Mouse (Mus musculus) B cell, adult 2 months (primary cell): ENCODE results near the gene Map6.
A peak's percentile ranks its signal among the peaks of the same experiment; 100 is the strongest.

Source experiments
- DNase-seq, 2 experiments: peaks; one replicate each; pipeline ENCODE4 v3.0.0; 2022

The Map6 gene

GRCm38 (mm10) chr7:99267251-99267896 lies at the start of gene Map6:
TSS of gene Map6 (plus strand) at chr7:99267447.
- DNase-seq, result no peak

GRCm38 (mm10) chr7:99224225-99224624 lies 43.0 kb upstream of the Map6 start:
- no peak for DNase-seq

- DNase-seq, result no peak
Measured at GRCm38 (mm10) chr7:99224648-99225190, 42.5 kb upstream of the Map6 start.

GRCm38 (mm10) chr7:99225421-99225820 lies 41.8 kb upstream of the Map6 start:
- no peak for DNase-seq

GRCm38 (mm10) chr7:99226662-99227061 lies 40.6 kb upstream of the Map6 start:
- DNase-seq, result no peak

GRCm38 (mm10) chr7:99227267-99227666 lies 40.0 kb upstream of the Map6 start:
- DNase-seq, result no peak

GRCm38 (mm10) chr7:99228825-99229224 lies 38.4 kb upstream of the Map6 start:
- no peak for DNase-seq

GRCm38 (mm10) chr7:99229411-99229810 lies 37.8 kb upstream of the Map6 start:
- no peak for DNase-seq

GRCm38 (mm10) chr7:99230061-99230747 lies 37.0 kb upstream of the Map6 start:
- no peak for DNase-seq

GRCm38 (mm10) chr7:99232571-99232970 lies 34.7 kb upstream of the Map6 start:
- peak in 1 of 2 experiments; percentile 8 for DNase-seq

- DNase-seq, result no peak
Measured at GRCm38 (mm10) chr7:99234916-99235315, 32.3 kb upstream of the Map6 start.

GRCm38 (mm10) chr7:99235657-99236056 lies 31.6 kb upstream of the Map6 start:
- no peak for DNase-seq

- DNase-seq, result no peak
Measured at GRCm38 (mm10) chr7:99236888-99237660, 30.2 kb upstream of the Map6 start.

- DNase-seq, result no peak
Measured at GRCm38 (mm10) chr7:99238417-99238816, 28.8 kb upstream of the Map6 start, which contains the start of gene Mogat2. TSS of gene Mogat2 (minus strand) at chr7:99238619.

GRCm38 (mm10) chr7:99242097-99242496 lies 25.1 kb upstream of the Map6 start:
- DNase-seq, result no peak

GRCm38 (mm10) chr7:99248157-99248742 lies 19.0 kb upstream of the Map6 start:
- no peak for DNase-seq

GRCm38 (mm10) chr7:99248906-99249581 lies 18.2 kb upstream of the Map6 start:
- peak; percentile 8 to 11 for DNase-seq

GRCm38 (mm10) chr7:99249582-99249911 lies 17.7 kb upstream of the Map6 start:
- DNase-seq, result peak; percentile 44 to 45

- DNase-seq, result no peak
Measured at GRCm38 (mm10) chr7:99250386-99250785, 16.9 kb upstream of the Map6 start.

- DNase-seq, result no peak
Measured at GRCm38 (mm10) chr7:99255006-99255405, 12.2 kb upstream of the Map6 start.

- DNase-seq, result no peak
Measured at GRCm38 (mm10) chr7:99261900-99262299, 5.3 kb upstream of the Map6 start.

- DNase-seq, result no peak
Measured at GRCm38 (mm10) chr7:99263509-99263908, 3.7 kb upstream of the Map6 start.

- DNase-seq, result no peak
Measured at GRCm38 (mm10) chr7:99264597-99264996, 2.6 kb upstream of the Map6 start.
